ENCODE assay signal across 8 mouse cellular contexts in genomic region chr5:150220333-150220732, GRCm38 (mm10).
DNase-seq lines count a peak whose midpoint lies in the region; ATAC-seq lines count a peak whose summit lies in the region.

No protein-coding gene starts in this region.

- WGBS in neural tube, embryonic 15.5 days: 46% methylated on average over 7 of the region's 7 CpGs

- intact Hi-C loops in gastrocnemius, postnatal 14 days (cut with DNase I; ENCODE audit: low total_unique reads): no loop called here

- H3K36me3 ChIP-seq in neural tube, embryonic 15.5 days: no peaks in the 10 kb centered on the region

- no peaks in the 10 kb centered on the region for H3K4me1 ChIP-seq in neural tube, embryonic 15.5 days

- no peak overlapping the region for H3K9ac ChIP-seq in neural tube, embryonic 15.5 days (replicated peaks)

- no peak for ATAC-seq in neural tube, embryonic 15.5 days (ENCODE audit: low FRiP score)
- peak; percentile 59 for ATAC-seq in megakaryocyte, adult 5-6 weeks (ENCODE audit: poor library complexity, severe bottlenecking)

- H3K4me3 ChIP-seq in neural tube, embryonic 15.5 days (replicated peaks): no peak overlapping the region

- H3K4me2 ChIP-seq in neural tube, embryonic 15.5 days: no peak overlapping the region

- H3K9me3 ChIP-seq in neural tube, embryonic 15.5 days (replicated peaks): no peaks in the 10 kb centered on the region

- H3K27me3 ChIP-seq in neural tube, embryonic 15.5 days (replicated peaks): no peaks in the 10 kb centered on the region

- H3K27ac ChIP-seq in neural tube, embryonic 15.5 days (replicated peaks): no peak overlapping the region

- peak; percentile 22 for DNase-seq in gastrocnemius, postnatal 14 days
- no peak for DNase-seq in gastrocnemius, postnatal 25 days
- peak; percentile 35 for DNase-seq in neural tube, embryonic 10.5 days (ENCODE audit: extremely low spot score, low spot score)
- DNase-seq in embryo, embryonic 10 days (ENCODE audit: low spot score): peak; percentile 41
- DNase-seq in thymus, postnatal 4 days: peak; percentile 82
- DNase-seq in urinary bladder, adult 18-20 months (ENCODE audit: low spot score in 2 of 2): no peak

Comparison
In these comparisons a context has a peak if more than half of its experiments do, and no peak if none do; other contexts are left out.
1. DNase-seq: peak in gastrocnemius, postnatal 14 days (single experiment), neural tube, embryonic 10.5 days (single experiment), embryo, embryonic 10 days (single experiment) and thymus, postnatal 4 days (single experiment); none in gastrocnemius, postnatal 25 days (single experiment) and urinary bladder, adult 18-20 months (0 of 2).